Mouse (Mus musculus) macrophage (primary cell): Measurements from ENCODE around the gene Abca2. TPM values are rescaled to one million over a fixed set of nuclear protein-coding genes. Genes with fewer than 3 reads are reported as not detected.

Source experiments
- H3K27ac ChIP-seq: fragments of 350-480 bp; formaldehyde crosslinking; 2 replicates; pipeline ENCODE4 v1.9.0; 2021
- H3K36me3 ChIP-seq: fragments of 350-480 bp; formaldehyde crosslinking; 2 replicates; pipeline ENCODE4 v1.9.0; 2021; ENCODE audit errors: inconsistent target
- H3K4me3 ChIP-seq: fragments of 350-480 bp; formaldehyde crosslinking; 2 replicates; pipeline ENCODE4 v1.9.0; 2021; ENCODE audit errors: inconsistent target
- H3K79me2 ChIP-seq: fragments of 350-480 bp; formaldehyde crosslinking; 2 replicates; pipeline ENCODE4 v1.9.0; 2021; ENCODE audit errors: inconsistent target
- WGBS: methylation state at CpG from one replicate; pipeline ENCODE4 v1.1.7; 2026; ENCODE audit warnings: inconsistent platforms; ENCODE audit not compliant: missing documents; 5-methylcytosine and 5-hydroxymethylcytosine counted together
- polyA plus RNA-seq: library from polyadenylated mRNA; stranded (reverse); fragments of 250-400 nt; gene quantifications from 3 replicates; pipeline ENCODE4 v1.2.4, GENCODE M21; 2018; ENCODE audit warnings: inconsistent platforms

The Abca2 gene
- polyA plus RNA-seq, 1 experiment from 2014 or later, result 19.7 TPM

DNA sequence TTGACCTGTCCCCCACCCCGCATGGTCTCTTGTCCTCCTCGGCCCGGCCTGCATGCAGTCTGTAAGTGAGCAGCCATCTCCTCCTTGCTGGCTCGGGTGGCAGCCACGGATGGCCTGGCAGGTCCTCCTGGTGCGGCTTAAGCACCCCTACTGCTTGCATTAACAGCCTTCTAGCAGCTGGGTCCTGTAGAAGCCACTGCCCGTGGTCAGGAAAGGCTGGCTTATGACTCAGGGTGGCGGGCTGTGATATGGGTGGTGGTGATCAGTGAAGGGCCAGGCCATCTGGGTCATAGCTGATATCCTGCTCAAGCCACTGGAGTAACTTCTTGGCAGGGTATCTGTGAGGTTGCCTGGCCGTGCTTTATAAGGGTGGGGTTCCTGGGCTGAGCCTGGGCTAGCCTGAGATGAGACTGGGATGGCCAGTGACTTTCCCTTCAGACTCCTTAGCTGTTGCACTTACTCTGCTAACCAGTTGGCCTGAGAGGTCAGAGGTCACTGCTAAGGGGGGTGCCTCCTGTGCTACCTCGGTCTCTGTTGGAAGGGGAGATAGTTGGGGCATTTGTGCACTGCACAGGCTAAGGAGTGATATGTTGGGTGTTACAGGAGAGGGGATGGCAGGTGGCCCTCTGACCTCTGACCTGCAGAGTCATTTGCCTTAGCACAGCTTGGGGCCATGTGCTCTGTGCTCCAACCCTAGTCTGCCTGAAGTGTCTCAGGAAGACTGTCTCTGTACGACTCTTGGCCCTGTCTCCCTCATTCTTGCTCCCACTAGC lies 4.0 kb downstream of the Abca2 start:
- Histone ChIP-seq H3K79me2 (no peaks in the 10 kb centered on the region), H3K36me3 (no peaks in the 10 kb centered on the region), H3K4me3 (no peak overlapping the region), H3K27ac (no peak overlapping the region)
- 91% methylated on average over 11 of the region's 11 CpGs for WGBS

DNA sequence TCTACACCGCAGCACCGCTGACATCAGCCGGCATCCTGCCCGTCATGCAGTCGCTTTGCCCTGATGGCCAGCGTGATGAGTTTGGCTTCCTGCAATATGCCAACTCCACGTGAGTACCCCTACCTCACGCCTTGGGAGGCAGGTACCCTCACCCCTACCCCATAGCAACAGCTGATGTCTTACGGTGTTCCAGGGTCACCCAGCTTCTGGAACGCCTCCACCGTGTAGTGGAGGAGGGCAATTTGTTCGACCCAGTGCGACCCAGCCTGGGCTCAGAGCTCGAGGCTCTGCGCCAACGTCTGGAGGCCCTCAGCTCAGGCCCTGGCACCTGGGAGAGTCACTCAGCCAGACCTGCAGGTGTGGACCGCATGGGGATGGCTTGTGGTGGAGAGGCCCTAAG lies 4.6 kb downstream of the Abca2 start:
- Histone ChIP-seq H3K36me3 (no peaks in the 10 kb centered on the region), H3K4me3 (no peak overlapping the region), H3K27ac (no peak overlapping the region), H3K79me2 (no peaks in the 10 kb centered on the region)
- 95% methylated on average over 15 of the region's 17 CpGs for WGBS

DNA sequence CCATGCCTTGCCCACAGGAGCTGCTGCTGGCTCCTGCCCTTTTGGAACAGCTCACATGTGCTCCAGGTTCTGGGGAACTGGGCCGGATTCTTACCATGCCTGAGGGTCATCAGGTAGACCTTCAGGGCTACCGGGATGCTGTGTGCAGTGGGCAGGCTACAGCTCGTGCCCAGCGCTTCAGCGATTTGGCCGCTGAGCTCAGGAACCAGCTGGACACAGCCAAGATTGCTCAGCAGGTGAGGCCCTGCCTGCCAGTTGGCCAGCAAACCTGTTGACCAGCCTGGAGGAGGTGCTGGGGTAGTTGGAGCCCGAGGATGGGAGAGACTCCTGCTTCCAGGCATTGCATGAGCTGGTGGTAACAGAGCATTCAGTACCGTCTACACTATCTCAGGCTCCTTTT lies 5.8 kb downstream of the Abca2 start:
- 92% methylated on average over 8 of the region's 8 CpGs for WGBS
- Histone ChIP-seq H3K27ac (no peak overlapping the region), H3K36me3 (no peaks in the 10 kb centered on the region), H3K4me3 (no peak overlapping the region), H3K79me2 (no peaks in the 10 kb centered on the region)

DNA sequence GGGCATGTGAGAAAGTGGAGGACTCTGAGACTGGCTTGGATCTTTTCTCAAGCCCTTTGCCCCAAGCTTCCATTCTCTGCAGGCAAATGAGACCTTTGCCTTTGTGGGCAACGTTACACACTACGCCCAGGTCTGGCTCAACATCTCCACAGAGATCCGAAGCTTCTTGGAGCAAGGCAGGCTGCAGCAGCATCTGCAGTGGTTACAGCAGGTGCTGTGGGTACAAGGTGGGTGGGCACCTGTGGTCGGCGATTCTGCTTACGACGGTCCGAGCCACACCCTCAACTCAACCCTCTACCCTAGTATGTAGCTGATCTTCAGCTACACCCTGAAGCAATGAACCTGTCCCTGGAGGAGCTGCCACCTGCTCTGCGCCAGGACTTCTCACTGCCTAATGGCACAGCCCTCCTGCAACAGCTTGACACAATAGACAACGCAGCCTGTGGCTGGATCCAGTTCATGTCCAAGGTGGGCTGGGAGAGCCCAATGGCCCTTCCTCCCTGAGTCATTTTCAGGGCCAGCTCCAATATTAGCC lies 7.8 kb downstream of the Abca2 start:
- Histone ChIP-seq H3K27ac (no peak overlapping the region), H3K79me2 (no peaks in the 10 kb centered on the region), H3K36me3 (no peaks in the 10 kb centered on the region), H3K4me3 (no peak overlapping the region)
- 97% methylated on average over 10 of the region's 10 CpGs for WGBS

DNA sequence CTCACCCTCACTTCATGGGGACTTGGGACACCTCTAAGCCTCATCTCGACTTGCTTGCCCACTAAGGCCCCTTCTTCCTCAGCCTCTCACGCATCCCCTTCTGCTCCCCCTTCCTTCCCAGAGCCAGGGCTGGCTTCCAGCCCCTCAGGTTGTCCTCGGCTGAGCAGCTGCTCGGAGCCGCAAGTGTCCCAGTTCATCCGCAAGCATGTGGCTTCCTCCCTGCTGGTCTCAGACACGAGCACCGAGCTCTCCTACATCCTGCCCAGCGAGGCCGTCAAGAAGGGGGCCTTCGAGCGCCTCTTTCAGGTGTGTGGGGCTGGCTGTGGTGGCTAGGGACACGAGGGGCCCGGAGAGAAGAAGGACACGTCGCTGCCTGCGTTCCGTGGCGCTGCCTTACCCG lies 12.6 kb downstream of the Abca2 start:
- H3K4me3 ChIP-seq, result no peak overlapping the region
- H3K79me2 ChIP-seq, result no peaks in the 10 kb centered on the region
- no peak overlapping the region for H3K27ac ChIP-seq
- peaks cover 17% of the 10 kb centered on the region; the same call in 1 of the 2 replicates for H3K36me3 ChIP-seq
- WGBS, result 96% methylated on average over 18 of the region's 20 CpGs

DNA sequence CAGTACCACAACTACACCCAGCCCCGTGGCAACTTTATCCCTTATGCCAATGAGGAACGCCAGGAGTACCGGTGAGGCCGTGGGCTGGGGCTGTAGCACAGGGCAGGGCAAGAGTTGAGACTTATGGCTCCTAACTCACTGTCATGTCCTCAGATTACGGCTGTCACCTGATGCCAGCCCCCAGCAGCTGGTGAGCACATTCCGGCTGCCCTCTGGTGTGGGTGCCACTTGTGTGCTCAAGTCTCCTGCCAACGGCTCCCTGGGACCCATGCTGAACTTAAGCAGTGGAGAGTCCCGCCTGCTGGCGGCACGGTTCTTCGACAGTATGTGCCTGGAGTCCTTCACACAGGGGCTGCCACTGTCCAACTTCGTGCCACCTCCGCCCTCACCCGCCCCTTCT lies 14.2 kb downstream of the Abca2 start:
- Histone ChIP-seq H3K4me3 (no peak overlapping the region), H3K27ac (no peak overlapping the region), H3K36me3 (peaks cover 17% of the 10 kb centered on the region; the same call in 1 of the 2 replicates), H3K79me2 (no peaks in the 10 kb centered on the region)
- 93% methylated on average over 12 of the region's 14 CpGs for WGBS

DNA sequence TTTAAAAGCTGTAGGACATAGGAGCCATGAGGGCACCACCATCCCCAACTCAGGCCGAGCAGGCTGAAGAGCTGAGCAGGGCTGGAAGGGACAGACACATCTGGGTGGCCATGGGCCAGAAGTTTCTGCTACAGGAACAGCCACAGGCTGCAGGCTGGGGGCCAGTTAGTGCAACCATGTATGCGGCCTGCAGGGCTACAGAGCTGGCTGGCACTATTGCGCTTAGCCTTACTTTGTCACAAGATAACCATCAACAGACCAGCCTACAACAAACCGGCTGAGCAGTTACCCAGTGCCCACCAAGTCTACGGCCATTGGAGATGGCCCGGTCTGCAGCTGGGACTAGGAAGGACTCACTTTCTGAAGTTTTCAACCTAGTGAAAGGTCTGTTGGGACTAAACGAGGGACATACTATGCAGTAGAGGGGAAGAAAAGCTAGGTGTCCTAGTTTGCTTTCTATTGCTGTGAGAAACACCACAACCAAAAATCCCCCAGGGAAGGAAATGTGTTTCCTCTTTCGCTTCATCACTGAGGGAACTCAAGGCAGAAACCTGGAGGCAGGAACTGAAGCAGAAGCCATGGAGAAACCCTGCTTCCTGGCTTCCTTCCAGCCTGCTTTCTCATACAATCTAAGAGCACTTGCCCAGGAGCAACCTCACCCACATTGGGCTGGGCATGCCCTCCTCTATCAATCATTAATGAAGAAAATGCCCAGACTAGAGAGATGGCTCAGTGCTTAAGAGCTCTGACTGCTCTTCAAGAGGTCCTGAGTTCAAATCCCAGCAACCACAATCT lies 22.5 kb downstream of the Abca2 start:
- Histone ChIP-seq H3K4me3 (no peak overlapping the region), H3K79me2 (no peaks in the 10 kb centered on the region), H3K27ac (no peak overlapping the region), H3K36me3 (no peaks in the 10 kb centered on the region)
- WGBS, result 35% methylated on average over 8 of the region's 8 CpGs

DNA sequence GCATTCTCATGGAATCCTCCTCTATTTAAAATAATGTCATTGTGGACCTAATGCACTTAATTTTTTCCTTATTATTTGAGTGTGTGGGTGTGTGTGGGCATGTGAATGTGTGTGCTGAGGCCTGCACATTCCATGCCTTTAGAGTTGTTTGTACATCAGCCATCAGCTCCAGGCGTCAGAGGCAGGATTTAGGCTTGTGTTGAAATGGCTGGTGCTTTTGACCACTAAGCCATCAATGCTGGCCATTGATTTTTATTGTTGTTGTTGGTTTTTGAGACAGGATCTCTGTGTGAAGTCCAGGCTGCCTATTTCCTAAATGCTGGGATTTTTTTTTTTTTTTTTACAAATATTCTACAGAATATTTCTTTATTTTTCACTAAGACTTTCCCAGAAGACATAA lies 24.4 kb downstream of the Abca2 start:
- Histone ChIP-seq H3K27ac (no peak overlapping the region), H3K4me3 (no peak overlapping the region), H3K36me3 (no peaks in the 10 kb centered on the region), H3K79me2 (no peaks in the 10 kb centered on the region)
- WGBS, result 100% methylated on average over 1 of the region's 1 CpGs

DNA sequence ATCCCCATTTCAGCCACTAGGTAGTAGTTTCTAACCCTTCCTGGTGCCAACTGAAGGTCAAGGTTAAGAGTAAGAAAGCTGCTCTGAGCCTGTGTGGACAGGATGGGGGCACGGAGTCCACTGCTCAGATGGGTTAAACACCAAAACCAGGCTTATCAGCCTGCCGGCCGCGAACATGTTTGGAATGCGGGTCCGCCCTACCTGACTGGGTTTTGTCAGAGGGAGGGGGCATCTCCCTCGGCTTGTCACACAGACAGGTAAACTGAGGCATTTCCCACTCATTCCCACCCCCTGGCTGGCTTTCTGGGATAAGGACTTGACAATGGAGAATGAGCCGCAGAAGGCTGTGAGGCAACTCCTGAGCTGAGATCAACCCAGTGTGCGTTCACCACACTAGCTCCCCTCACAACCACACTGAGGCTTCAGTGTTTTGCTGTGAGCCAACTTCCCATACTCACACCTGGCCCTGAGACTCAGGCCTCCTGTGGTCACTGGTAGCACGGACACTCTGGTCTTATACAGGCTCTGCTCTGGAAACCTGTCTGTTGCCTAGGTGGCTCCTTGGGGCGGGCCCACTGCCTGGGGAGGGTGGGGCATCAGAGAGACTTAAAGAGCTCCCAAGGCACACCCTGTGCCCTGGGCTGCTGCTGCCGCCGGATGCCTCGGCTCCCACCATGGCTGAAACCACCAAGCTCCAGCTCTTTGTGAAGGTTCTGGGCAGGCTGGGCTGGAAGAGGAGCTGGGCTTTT lies 27.9 kb downstream of the Abca2 start, which contains the start of gene Clic3:
Gene Clic3, plus strand, starts transcription at position 634 of the 749 bp plus-strand sequence.
- Histone ChIP-seq H3K79me2 (no peaks in the 10 kb centered on the region), H3K4me3 (no peak within 1 kb of the TSS), H3K27ac (no peak within 1 kb of the TSS), H3K36me3 (no peaks in the 10 kb centered on the region)
- WGBS, result 89% methylated on average over 14 of the region's 14 CpGs

DNA sequence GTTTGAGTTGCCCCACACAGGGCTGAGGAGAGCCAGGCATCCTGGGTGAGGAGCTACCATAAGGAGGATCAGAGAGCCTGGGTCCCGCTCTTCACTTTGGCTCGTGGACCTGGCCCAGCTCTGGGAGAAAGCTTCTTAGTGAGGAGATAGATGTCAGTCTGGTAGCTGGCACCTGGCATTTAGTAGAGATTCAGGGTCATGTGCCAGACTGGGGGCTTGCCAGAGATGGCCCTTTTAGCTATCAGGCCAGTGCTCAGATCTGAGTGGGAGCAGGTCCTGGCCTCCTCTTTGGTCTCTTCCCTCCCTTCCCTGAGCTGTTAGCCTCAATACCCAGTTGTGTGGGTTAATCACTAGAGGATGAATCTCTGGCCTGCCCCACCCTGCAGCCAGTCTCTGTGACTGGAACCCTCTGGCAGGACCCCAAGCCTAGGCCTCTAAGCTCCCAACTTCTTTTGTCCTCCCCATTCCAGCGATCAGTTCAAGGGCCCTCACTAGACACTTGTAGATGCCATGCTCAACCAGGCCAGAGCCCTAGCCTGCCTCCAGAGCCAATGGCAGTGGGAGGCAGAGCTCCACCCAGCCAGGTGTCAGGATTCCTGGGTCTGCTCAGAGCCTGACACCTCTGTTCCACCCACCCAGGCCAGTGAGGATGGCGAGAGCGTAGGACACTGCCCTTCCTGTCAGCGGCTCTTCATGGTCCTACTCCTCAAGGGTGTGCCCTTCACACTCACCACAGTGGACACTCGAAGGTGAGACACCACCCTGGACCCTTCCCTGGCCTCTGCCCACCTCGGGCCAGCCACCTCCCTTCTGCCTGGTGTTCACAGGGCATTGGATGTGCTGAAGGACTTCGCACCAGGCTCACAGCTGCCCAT lies 28.8 kb downstream of the Abca2 start:
- WGBS, result 97% methylated on average over 9 of the region's 9 CpGs
- Histone ChIP-seq H3K36me3 (no peaks in the 10 kb centered on the region), H3K4me3 (no peak overlapping the region), H3K27ac (no peak overlapping the region), H3K79me2 (no peaks in the 10 kb centered on the region)

DNA sequence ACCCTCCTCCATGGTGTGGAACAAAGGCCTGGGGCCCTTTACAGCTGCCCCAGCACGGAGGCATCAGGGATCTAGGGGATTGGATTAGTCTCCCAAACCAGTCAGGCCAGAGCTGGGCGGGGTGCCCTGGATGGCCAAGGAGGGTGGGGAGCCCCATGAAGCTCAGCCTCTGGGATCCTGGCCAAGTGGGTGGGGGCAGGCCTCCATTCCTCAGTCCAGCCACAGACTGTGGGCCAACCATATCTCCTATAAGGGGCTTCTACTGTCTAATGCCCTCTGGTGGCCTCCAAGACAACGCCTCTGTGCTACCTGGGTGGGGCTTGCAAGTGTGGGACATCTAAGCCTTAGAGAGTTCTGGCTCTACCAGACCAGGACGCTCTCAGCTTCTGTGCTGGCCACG lies 30.4 kb downstream of the Abca2 start:
- Histone ChIP-seq H3K27ac (no peak overlapping the region), H3K79me2 (no peaks in the 10 kb centered on the region), H3K36me3 (no peaks in the 10 kb centered on the region), H3K4me3 (no peak overlapping the region)
- WGBS, result 86% methylated on average over 5 of the region's 5 CpGs

DNA sequence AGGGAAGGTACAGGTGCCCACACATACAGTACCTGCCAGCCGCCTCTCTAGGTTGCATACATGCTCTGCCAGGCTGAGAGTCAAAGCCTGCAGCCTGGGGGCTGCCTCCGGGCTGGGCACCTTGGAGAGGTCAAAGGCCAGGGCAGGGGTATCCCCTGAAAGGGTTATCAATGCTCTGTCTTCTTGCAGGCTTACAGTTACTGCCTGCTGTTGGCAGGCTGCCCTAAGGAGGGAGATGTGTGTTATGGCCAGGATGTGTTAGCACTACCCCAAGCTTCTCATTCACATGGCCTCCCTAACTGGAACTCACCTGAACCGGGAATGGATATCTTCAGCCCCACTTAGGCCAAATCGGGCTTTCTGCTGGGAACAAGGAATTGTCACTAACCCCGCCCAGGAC lies 31.6 kb downstream of the Abca2 start:
- peak overlapping the region; percentile 69 for H3K4me3 ChIP-seq
- H3K36me3 ChIP-seq, result no peaks in the 10 kb centered on the region
- H3K79me2 ChIP-seq, result no peaks in the 10 kb centered on the region
- 34% methylated on average over 5 of the region's 5 CpGs for WGBS
- H3K27ac ChIP-seq, result peak overlapping the region; percentile 61

DNA sequence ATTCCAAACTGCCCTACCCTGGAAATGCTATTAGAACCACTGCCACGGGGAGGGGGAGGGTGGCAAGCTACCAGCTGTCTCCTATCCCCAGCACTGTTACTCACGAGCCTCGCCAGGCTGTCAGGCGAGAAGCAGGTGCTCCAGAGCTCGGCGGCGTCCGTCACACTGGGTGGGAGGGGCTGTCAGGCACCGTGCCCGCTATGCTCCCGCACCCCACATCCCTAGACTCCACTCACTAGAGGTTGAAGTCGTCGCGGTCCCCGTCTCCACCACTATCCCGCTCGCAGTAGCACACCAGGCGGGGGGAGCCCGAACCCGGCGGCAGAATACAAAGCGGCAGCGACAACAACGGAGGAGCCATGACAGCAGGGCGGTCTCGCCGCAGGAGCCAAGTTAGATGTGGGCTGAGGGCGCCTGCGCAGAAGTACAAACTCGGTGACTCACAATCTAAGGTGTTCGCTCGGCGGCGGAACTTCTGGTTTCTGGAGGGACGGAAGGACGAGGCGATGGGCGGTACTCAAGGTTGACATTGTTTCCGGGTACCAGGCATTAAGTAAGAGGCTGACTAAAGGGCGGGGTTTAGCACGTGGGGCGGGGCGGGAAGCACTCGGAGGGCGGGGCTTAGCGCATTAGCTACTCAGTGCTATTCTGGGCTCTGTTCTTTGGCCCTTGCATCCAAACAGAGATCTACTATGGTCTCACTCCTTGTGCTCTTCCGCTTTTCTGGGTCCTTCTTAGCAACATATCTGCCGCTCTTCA lies 32.2 kb downstream of the Abca2 start, which contains the start of gene Paxx:
Gene Paxx, minus strand, starts transcription at position 544 of the 759 bp plus-strand sequence.
- H3K4me3 ChIP-seq, result peak within 1 kb of the TSS; percentile 69
- H3K36me3 ChIP-seq, result no peaks in the 10 kb centered on the region
- peak within 1 kb of the TSS; percentile 61 for H3K27ac ChIP-seq
- H3K79me2 ChIP-seq, result no peaks in the 10 kb centered on the region
- under 1% methylated on average over 48 of the region's 48 CpGs for WGBS
